Mouse (Mus musculus): ENCODE data around the gene Igsf3. TPM values are rescaled to one million over a fixed set of nuclear protein-coding genes. Genes with fewer than 3 reads are reported as not detected.
A peak's percentile ranks its signal among the peaks of the same experiment; 100 is the strongest.

Igsf3 gene
- polyA plus RNA-seq, 1 experiment from 2014 or later: 19.8 TPM

DNA sequence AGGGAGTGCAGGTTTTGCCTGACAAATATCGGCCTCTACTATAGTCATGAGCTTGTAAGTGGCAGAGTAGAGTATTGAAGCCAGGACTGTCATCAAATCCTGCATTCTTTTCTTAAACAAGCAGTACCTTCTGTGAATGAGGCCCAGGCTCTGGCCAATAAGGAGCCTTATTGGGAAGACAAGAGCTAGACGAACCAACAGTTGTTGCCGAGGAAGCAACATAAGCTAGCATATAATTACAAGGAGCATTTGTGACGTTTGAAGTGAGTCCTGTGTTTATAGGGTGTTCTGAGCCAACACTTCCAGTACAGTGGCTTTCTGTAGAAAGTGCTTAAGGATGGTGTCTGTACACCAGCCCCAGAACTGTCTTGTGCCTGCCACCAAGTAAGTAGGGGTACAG is 5.9 kb downstream of the Igsf3 start:
- Histone ChIP-seq H3K9me3 (ENCODE audit: control insufficient read depth, low read length) (no peaks in the 10 kb centered on the region), H3K27ac (ENCODE audit: low read depth, low read length) (no peak overlapping the region), H3K4me1 (ENCODE audit: control insufficient read depth, insufficient read depth, low read length) (peaks cover 34% of the 10 kb centered on the region), H3K4me2 (no peak overlapping the region), H3K9ac (ENCODE audit: low read length) (no peak overlapping the region), H3K27me3 (ENCODE audit: control insufficient read depth, insufficient read depth, low read length) (no peaks in the 10 kb centered on the region), H3K4me3 (ENCODE audit: low read depth, low read length) (no peak overlapping the region), H3K36me3 (ENCODE audit: control insufficient read depth, insufficient read depth, low read length) (no peaks in the 10 kb centered on the region)
- ATAC-seq (ENCODE audit: low FRiP score) (no peak), DNase-seq (ENCODE audit: low spot score, missing footprints) (no peak)
- 79% methylated on average over 4 of the region's 4 CpGs for WGBS

DNA sequence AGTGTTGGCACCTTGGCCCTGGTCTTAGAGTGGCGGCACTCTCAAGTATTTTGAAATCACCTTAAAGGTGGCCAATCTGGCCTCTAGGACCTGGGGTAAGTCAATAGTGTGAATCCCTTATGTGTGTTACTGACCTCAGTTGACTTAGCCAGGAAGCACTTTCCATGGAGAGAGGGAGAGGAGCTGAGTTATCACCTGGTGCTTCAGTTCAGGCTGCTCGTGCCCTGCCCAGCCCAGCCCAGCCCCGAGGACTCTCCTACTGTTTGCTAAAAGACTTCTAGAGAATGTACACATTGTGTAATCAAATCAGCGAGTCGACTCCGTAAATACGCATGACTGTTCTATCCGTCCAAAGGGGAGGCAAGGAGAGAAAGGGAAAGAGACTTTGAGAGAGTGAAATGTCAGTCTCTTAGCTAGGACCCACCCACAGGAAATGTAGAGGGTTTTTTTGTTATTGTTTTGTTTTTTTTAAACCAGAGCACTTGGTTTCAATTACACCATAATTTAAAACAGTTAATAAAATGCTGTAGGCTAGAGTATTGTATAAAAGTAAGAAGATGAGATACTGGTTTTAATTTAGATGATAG is 9.6 kb downstream of the Igsf3 start:
- Histone ChIP-seq H3K9ac (ENCODE audit: low read length) (no peak overlapping the region), H3K27me3 (ENCODE audit: control insufficient read depth, insufficient read depth, low read length) (no peaks in the 10 kb centered on the region), H3K4me3 (ENCODE audit: low read depth, low read length) (no peak overlapping the region), H3K4me1 (ENCODE audit: control insufficient read depth, insufficient read depth, low read length) (peaks cover 19% of the 10 kb centered on the region), H3K9me3 (ENCODE audit: control insufficient read depth, low read length) (no peaks in the 10 kb centered on the region), H3K27ac (ENCODE audit: low read depth, low read length) (no peak overlapping the region), H3K4me2 (no peak overlapping the region), H3K36me3 (ENCODE audit: control insufficient read depth, insufficient read depth, low read length) (no peaks in the 10 kb centered on the region)
- ATAC-seq (ENCODE audit: low FRiP score): 0 out of 2 replicates have a peak, but pooled peaks have one; percentile 25
- WGBS: 39% methylated on average over 8 of the region's 8 CpGs
- DNase-seq (ENCODE audit: low spot score, missing footprints): no peak

DNA sequence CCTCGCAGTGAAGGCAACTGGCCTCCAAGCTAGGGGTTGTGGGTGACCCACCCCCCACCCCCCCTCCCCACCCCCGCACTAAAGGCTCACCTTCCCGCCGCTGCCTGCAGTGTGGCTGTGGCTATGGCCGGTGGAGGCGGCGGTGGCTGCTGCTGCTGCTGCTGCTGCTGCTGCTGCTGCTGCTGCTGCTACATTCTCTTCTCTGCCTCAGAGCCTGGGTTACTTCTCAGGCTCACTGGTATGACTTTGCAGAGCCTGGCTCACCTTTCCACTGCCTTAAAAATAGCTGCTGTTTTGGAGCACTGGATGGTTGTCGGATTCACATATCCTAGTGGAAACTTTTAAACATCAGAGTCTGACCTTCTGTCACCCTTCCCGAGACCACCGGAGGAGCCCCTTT is 11.0 kb downstream of the Igsf3 start:
- Histone ChIP-seq H3K27ac (ENCODE audit: low read depth, low read length) (no peak overlapping the region), H3K9me3 (ENCODE audit: control insufficient read depth, low read length) (no peaks in the 10 kb centered on the region), H3K4me2 (no peak overlapping the region), H3K4me1 (ENCODE audit: control insufficient read depth, insufficient read depth, low read length) (peaks cover 19% of the 10 kb centered on the region), H3K27me3 (ENCODE audit: control insufficient read depth, insufficient read depth, low read length) (no peaks in the 10 kb centered on the region), H3K4me3 (ENCODE audit: low read depth, low read length) (no peak overlapping the region), H3K9ac (ENCODE audit: low read length) (no peak overlapping the region), H3K36me3 (ENCODE audit: control insufficient read depth, insufficient read depth, low read length) (no peaks in the 10 kb centered on the region)
- ATAC-seq (ENCODE audit: low FRiP score) (no peak), DNase-seq (ENCODE audit: low spot score, missing footprints) (no peak)
- WGBS: 4% methylated on average over 7 of the region's 10 CpGs

DNA sequence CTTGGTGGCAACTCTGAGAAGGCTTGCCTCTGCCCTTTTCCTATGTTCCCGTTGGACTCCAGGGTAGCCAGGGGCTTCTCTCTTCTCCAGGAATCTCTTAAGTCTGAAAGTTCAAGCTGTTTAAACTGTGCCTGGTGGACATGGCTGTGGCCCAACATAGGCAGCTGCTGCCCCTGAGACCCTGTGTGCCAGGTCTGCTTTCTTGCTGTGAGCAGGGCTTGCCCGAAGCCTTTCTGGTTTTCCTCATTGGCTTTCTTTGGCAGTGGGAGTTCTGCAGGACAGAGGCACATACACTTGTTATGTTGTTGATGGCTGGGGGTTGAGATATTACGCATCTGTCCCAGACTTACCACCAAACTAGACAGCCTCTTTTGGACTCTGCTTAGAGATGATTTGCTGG is 12.7 kb downstream of the Igsf3 start:
- Histone ChIP-seq H3K36me3 (ENCODE audit: control insufficient read depth, insufficient read depth, low read length) (no peaks in the 10 kb centered on the region), H3K4me3 (ENCODE audit: low read depth, low read length) (no peak overlapping the region), H3K27ac (ENCODE audit: low read depth, low read length) (no peak overlapping the region), H3K9ac (ENCODE audit: low read length) (no peak overlapping the region), H3K4me1 (ENCODE audit: control insufficient read depth, insufficient read depth, low read length) (peaks cover 26% of the 10 kb centered on the region), H3K4me2 (no peak overlapping the region), H3K27me3 (ENCODE audit: control insufficient read depth, insufficient read depth, low read length) (no peaks in the 10 kb centered on the region), H3K9me3 (ENCODE audit: control insufficient read depth, low read length) (no peaks in the 10 kb centered on the region)
- DNase-seq (ENCODE audit: low spot score, missing footprints) (no peak), ATAC-seq (ENCODE audit: low FRiP score) (no peak)
- 86% methylated on average over 3 of the region's 3 CpGs for WGBS

DNA sequence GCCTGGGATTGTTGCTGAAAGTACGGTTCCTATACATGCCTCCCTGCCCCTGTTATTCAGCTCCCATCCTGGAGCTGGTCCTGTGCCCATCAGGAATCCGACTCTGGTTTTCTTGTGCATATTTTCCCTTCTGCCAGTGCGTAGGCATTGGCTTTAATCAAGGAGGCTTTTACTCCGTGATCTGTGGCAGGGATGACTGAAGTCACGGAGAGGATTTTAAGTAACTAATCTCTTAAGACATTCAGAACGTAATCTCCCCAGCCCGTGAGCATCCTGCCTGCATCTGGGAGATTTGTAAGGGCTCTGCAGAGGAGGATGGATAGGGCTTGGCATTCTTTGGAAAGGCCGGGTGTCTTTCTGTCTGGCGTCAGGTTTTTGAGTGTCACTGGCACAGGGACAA is 13.6 kb downstream of the Igsf3 start:
- WGBS: 17% methylated on average over 9 of the region's 9 CpGs
- Histone ChIP-seq H3K36me3 (ENCODE audit: control insufficient read depth, insufficient read depth, low read length) (no peaks in the 10 kb centered on the region), H3K27ac (ENCODE audit: low read depth, low read length) (no peak overlapping the region), H3K9me3 (ENCODE audit: control insufficient read depth, low read length) (no peaks in the 10 kb centered on the region), H3K4me3 (ENCODE audit: low read depth, low read length) (no peak overlapping the region), H3K9ac (ENCODE audit: low read length) (peak overlapping the region; percentile 9; the same call in 1 of the 2 replicates), H3K27me3 (ENCODE audit: control insufficient read depth, insufficient read depth, low read length) (no peaks in the 10 kb centered on the region), H3K4me2 (no peak overlapping the region), H3K4me1 (ENCODE audit: control insufficient read depth, insufficient read depth, low read length) (peaks cover 29% of the 10 kb centered on the region)
- ATAC-seq (ENCODE audit: low FRiP score) (no peak), DNase-seq (ENCODE audit: low spot score, missing footprints) (no peak)

DNA sequence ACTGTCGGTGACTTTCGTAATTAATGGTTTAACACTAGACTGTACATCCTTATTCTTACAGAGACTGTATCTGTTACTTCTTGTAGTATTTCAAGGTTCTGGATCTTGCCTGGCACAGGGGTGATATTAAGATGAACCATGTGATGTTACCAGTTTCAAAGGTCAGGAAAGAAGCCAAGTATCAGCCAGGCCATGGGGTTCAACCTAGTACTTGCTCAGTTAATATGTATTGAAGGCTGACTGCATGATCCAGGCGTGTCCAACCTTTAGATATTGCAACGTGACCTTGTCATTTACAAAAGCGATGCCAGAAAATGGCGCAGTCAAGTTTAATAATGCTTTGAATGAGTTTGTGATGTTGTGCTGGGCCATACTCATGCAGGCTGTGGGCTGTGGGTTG is 15.1 kb downstream of the Igsf3 start:
- Histone ChIP-seq H3K36me3 (ENCODE audit: control insufficient read depth, insufficient read depth, low read length) (no peaks in the 10 kb centered on the region), H3K9me3 (ENCODE audit: control insufficient read depth, low read length) (no peaks in the 10 kb centered on the region)

DNA sequence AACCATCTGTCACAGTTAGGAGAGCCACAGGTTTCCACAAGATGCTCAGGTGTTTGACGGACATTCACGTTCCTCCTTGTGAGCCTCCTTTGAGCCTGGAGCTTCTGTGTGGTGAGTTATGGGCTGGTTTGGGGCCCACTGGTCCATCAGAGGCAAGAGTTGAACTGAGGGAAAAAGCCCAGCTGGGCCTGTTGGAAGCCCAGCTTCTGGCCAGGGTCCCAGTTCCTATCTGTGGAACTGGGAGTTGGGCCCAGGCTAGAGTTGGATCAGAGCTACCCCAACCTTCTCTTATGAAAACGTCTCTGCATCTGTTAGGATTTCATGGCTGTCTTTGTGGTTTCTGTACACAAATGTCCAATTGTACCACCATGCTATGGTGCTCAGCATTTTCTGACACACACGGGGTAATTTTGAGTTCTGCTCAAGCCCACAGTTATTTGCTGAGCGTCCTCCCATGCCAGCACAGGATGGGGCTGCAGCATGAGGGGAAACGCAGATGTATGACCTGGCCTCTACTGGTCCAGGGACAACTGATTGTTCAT is 16.3 kb downstream of the Igsf3 start:
- H3K4me2 ChIP-seq: no peak overlapping the region
- H3K4me3 ChIP-seq (ENCODE audit: low read depth, low read length): no peak overlapping the region
- no peaks in the 10 kb centered on the region for H3K36me3 ChIP-seq (ENCODE audit: control insufficient read depth, insufficient read depth, low read length)
- peaks cover 40% of the 10 kb centered on the region for H3K4me1 ChIP-seq (ENCODE audit: control insufficient read depth, insufficient read depth, low read length)
- DNase-seq (ENCODE audit: low spot score, missing footprints): no peak
- no peak for ATAC-seq (ENCODE audit: low FRiP score)
- H3K27me3 ChIP-seq (ENCODE audit: control insufficient read depth, insufficient read depth, low read length): no peaks in the 10 kb centered on the region
- WGBS: 85% methylated on average over 6 of the region's 6 CpGs
- H3K9ac ChIP-seq (ENCODE audit: low read length): no peak overlapping the region
- no peaks in the 10 kb centered on the region for H3K9me3 ChIP-seq (ENCODE audit: control insufficient read depth, low read length)
- H3K27ac ChIP-seq (ENCODE audit: low read depth, low read length): no peak overlapping the region

More for the DNA sequence above, 15.1 kb downstream of the Igsf3 start:
- no peak for ATAC-seq (ENCODE audit: low FRiP score)
- no peak for DNase-seq (ENCODE audit: low spot score, missing footprints)
- no peak overlapping the region for H3K9ac ChIP-seq (ENCODE audit: low read length)
- 92% methylated on average over 6 of the region's 6 CpGs for WGBS
- H3K4me2 ChIP-seq: no peak overlapping the region
- H3K4me1 ChIP-seq (ENCODE audit: control insufficient read depth, insufficient read depth, low read length): peaks cover 35% of the 10 kb centered on the region
- H3K4me3 ChIP-seq (ENCODE audit: low read depth, low read length): no peak overlapping the region
- H3K27ac ChIP-seq (ENCODE audit: low read depth, low read length): no peak overlapping the region
- H3K27me3 ChIP-seq (ENCODE audit: control insufficient read depth, insufficient read depth, low read length): no peaks in the 10 kb centered on the region

DNA sequence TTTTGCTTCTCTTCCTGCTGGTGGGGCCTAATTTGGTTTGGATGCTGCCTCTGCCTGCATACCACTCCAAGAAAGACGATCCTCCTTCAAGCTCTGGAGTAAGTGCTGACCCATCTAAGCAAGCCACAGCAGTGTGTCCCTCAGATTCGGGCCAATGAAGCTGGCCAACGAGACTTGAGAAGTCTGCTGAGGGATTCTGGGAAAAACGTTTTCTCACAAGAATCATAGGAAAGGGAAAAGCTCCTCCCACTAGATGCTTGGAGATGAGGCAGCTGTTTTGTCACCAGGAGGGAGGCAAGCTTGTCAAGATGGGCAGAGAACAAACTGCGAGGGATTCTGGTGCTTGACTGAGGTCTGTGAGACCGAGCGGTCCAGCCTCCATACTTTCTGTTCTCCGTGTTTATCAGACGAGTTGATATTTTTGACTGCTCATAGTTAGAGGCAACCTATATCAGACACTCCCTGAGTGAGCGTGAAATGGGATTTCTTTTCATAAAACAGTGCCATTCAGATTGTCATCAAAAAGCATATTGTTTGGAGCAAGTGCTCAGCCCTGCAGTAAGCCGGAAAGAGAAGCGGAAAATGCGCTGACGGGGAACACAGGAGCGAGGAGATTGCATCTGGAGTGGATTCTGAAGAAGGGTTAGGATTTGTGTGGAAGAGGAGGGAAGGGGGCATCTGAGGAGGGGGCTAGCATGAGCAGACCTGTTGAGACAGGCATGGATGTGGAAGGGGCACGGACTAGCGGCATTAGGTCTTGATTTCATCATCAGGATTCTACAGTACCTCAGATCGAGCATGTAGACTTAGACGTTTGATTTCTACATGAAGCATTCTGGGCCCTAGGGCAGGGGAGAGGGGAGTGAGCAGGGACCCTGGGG is 17.0 kb downstream of the Igsf3 start:
- no peak overlapping the region for H3K4me3 ChIP-seq (ENCODE audit: low read depth, low read length)
- no peaks in the 10 kb centered on the region for H3K36me3 ChIP-seq (ENCODE audit: control insufficient read depth, insufficient read depth, low read length)
- WGBS: 54% methylated on average over 19 of the region's 19 CpGs
- H3K9ac ChIP-seq (ENCODE audit: low read length): no peak overlapping the region
- no peak overlapping the region for H3K27ac ChIP-seq (ENCODE audit: low read depth, low read length)
- H3K4me1 ChIP-seq (ENCODE audit: control insufficient read depth, insufficient read depth, low read length): peaks cover 44% of the 10 kb centered on the region
- no peaks in the 10 kb centered on the region for H3K27me3 ChIP-seq (ENCODE audit: control insufficient read depth, insufficient read depth, low read length)
- no peaks in the 10 kb centered on the region for H3K9me3 ChIP-seq (ENCODE audit: control insufficient read depth, low read length)
- peak; percentile 85 for DNase-seq (ENCODE audit: low spot score, missing footprints)
- H3K4me2 ChIP-seq: no peak overlapping the region
- peak; percentile 51 for ATAC-seq (ENCODE audit: low FRiP score)

DNA sequence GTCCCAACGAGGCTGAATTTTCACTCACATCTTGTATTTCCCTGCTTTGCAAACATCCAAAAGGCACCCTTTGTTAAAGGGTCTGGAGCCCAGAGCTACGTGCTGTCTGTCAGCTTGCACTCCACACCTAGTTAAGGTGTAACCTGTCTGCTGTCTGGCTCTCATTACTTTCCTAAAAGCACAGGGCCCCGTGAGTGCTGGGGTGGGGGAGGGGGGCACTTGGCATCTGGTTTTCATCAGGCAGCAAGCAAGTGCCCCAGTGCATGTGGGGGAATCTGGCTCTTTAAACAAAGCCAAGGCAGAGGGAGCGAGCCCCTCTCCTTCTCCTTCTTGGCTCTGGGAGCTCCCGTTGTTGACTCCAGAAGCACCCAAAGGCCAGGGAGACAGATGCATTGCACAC is 18.5 kb downstream of the Igsf3 start:
- Histone ChIP-seq H3K27ac (ENCODE audit: low read depth, low read length) (no peak overlapping the region), H3K36me3 (ENCODE audit: control insufficient read depth, insufficient read depth, low read length) (no peaks in the 10 kb centered on the region), H3K9ac (ENCODE audit: low read length) (no peak overlapping the region), H3K4me3 (ENCODE audit: low read depth, low read length) (no peak overlapping the region), H3K27me3 (ENCODE audit: control insufficient read depth, insufficient read depth, low read length) (no peaks in the 10 kb centered on the region), H3K9me3 (ENCODE audit: control insufficient read depth, low read length) (no peaks in the 10 kb centered on the region), H3K4me1 (ENCODE audit: control insufficient read depth, insufficient read depth, low read length) (peaks cover 44% of the 10 kb centered on the region), H3K4me2 (no peak overlapping the region)
- no peak for ATAC-seq (ENCODE audit: low FRiP score)
- peak; percentile 77 for DNase-seq (ENCODE audit: low spot score, missing footprints)
- 54% methylated on average over 5 of the region's 5 CpGs for WGBS
